Mouse (Mus musculus): Measurements from ENCODE around the gene Rgs18. TPM values are rescaled to one million over a fixed set of nuclear protein-coding genes. Genes with fewer than 3 reads are reported as not detected.

The Rgs18 gene
- total RNA-seq (2014; fragmentation: Nextera tagmentation), result 59.5 and 66.3 TPM in 2 replicates
- 78.7 and 84.0 TPM in 2 replicates for total RNA-seq (2017)

DNA sequence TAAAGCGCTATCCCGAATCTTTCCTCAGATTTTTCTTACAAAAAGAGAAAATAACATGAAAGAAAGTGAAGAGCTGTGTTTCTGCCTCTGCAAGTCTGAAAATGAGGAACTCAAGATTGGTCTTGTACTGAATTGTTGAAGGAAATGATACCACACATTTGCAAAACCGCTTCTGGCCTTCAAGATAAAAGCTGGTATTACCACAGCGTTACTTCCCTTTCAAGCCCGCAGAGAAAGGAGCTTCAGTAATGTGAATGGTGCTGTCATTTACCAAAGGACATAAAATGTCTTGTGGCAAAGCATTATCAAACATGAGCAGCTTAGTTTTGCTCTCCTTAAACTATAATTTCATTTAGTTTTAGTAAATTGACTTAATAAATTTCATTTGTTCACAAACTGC, at the start of gene Rgs18:
Gene Rgs18, minus strand, starts transcription at position 105 of the 400 bp plus-strand sequence.
- ATAC-seq (replicated peaks; ENCODE audit: poor library complexity, severe bottlenecking), result peak; percentile 99

DNA sequence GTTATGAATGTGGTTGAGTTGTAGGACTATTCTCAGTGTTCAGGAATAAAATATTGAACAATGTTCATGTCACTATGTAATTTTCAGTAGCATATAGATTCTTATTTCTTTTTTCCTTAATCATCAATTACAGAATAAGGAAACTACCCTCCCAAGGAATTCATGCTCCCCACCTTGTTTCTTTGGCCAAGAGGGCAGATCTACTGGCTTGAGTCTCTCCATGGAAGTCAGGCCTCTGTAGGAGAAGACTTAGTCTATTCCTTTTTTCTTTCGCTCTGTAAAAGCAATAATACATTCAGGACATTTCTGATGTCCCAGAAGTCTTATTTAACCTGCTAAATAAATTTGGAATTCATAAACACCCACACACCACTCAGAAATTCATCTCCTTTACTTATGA, 841 bp downstream of the Rgs18 start:
- ATAC-seq (replicated peaks; ENCODE audit: poor library complexity, severe bottlenecking), result no peak

GRCm38 (mm10) chr1:144766218-144766617, 9.0 kb downstream of the Rgs18 start:
- peak; percentile 96 for ATAC-seq (replicated peaks; ENCODE audit: poor library complexity, severe bottlenecking)

GRCm38 (mm10) chr1:144760792-144761191, 14.4 kb downstream of the Rgs18 start:
- ATAC-seq (replicated peaks; ENCODE audit: poor library complexity, severe bottlenecking), result peak; percentile 66

- ATAC-seq (replicated peaks; ENCODE audit: poor library complexity, severe bottlenecking), result no peak
Observed at GRCm38 (mm10) chr1:144750763-144751162, 24.5 kb downstream of the Rgs18 start.

DNA sequence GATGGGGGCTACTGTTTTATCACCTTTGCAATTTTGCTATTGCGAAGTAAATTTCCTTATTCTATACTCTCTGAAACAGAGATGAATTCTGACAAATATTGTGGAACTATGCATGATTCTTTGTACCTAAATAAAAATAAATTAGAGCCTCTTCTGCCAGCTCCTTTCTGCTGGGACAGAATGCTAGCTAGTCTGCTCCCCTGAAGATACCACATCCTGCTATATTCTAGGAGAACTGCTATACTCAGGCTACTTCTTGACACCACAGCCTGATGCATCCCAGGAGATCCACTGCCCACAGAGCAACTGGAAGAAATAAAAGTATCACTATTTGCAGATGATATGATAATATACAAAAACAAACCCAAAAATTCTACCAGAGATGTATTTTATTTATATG, 29.1 kb downstream of the Rgs18 start:
- no peak for ATAC-seq (replicated peaks; ENCODE audit: poor library complexity, severe bottlenecking)

- ATAC-seq (replicated peaks; ENCODE audit: poor library complexity, severe bottlenecking), result no peak
Observed at GRCm38 (mm10) chr1:144737739-144738138, 37.5 kb downstream of the Rgs18 start.

- ATAC-seq (replicated peaks; ENCODE audit: poor library complexity, severe bottlenecking), result no peak
Observed at GRCm38 (mm10) chr1:144720736-144721135, 54.5 kb downstream of the Rgs18 start.

- ATAC-seq (replicated peaks; ENCODE audit: poor library complexity, severe bottlenecking), result no peak
Observed at GRCm38 (mm10) chr1:144704373-144704772, 70.9 kb downstream of the Rgs18 start.

Other genes starting within 250 kb of the Rgs18 start
- gene Rgs21, start 207.8 kb downstream of the Rgs18 start, total RNA-seq (2014; fragmentation: Nextera tagmentation), result not detected in 2 replicates
- gene Rgs21, start 207.8 kb downstream of the Rgs18 start, total RNA-seq (2017), result not detected in 2 replicates

Measured in granulocyte monocyte progenitor cell, adult 5-6 weeks (primary cell).